Mouse (Mus musculus): ENCODE measurements around the gene Plekha6. TPM values are rescaled to one million over a fixed set of nuclear protein-coding genes. Genes with fewer than 3 reads are reported as not detected.

The Plekha6 gene
- polyA plus RNA-seq, 1 experiment from 2014 or later = 3.2 TPM

DNA sequence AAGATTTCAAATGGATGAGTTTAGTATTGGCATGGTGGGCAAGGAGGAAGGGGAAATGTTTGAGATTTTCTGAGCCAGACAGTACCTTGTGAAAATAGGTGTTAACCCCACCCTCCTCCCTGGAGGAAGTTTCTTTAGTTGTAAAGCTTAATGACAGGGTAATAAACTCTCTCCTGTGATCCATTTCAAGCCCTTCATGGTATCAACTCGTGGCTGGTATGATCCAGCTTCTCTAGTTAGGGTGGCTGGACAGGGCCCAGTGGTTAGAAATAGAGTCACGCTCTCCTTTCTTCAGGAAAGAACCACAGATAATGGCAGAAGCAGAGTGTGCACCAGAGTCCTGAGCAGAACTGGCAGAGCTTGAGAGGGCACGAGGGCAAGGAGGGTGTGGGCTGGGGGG is 57.4 kb downstream of the Plekha6 start:
- Histone ChIP-seq H3K4me1 (ENCODE audit: insufficient read depth, low read depth, low read length) (0 out of 2 replicates have a peak, but pooled peaks cover 1% of the 10 kb centered on the region), H3K27me3 (replicated peaks; ENCODE audit: insufficient read depth, low read length) (no peaks in the 10 kb centered on the region), H3K9ac (replicated peaks; ENCODE audit: low read depth) (no peak overlapping the region), H3K9me3 (ENCODE audit: low read length) (no peaks in the 10 kb centered on the region), H3K27ac (ENCODE audit: low read length) (no peak overlapping the region), H3K4me3 (ENCODE audit: low read depth, low read length) (no peak overlapping the region), H3K4me2 (replicated peaks; ENCODE audit: low read depth, low read length) (no peak overlapping the region), H3K36me3 (ENCODE audit: insufficient read depth, low read length) (no peaks in the 10 kb centered on the region)
- ATAC-seq = no peak
- DNase-seq (ENCODE audit: low spot score) = no peak
- 82% methylated on average over 3 of the region's 3 CpGs for WGBS
- TF ChIP-seq CTCF (IDR thresholded peaks at IDR 0.05) (no peak), EP300 (IDR thresholded peaks at IDR 0.05) (no peak)

GRCm38 (mm10) chr1:133222445-133222995 is 58.5 kb downstream of the Plekha6 start:
- peak; percentile 40 for DNase-seq (ENCODE audit: low spot score)
- 35% methylated on average over 6 of the region's 6 CpGs for WGBS
- H3K4me1 ChIP-seq (ENCODE audit: insufficient read depth, low read depth, low read length) = peaks cover 9% of the 10 kb centered on the region; the same call in 1 of the 2 replicates
- H3K36me3 ChIP-seq (ENCODE audit: insufficient read depth, low read length) = no peaks in the 10 kb centered on the region
- H3K9me3 ChIP-seq (ENCODE audit: low read length) = no peaks in the 10 kb centered on the region
- H3K9ac ChIP-seq (replicated peaks; ENCODE audit: low read depth) = no peak overlapping the region
- H3K27ac ChIP-seq (ENCODE audit: low read length) = no peak overlapping the region
- H3K4me3 ChIP-seq (ENCODE audit: low read depth, low read length) = no peak overlapping the region
- TF ChIP-seq CTCF (IDR thresholded peaks at IDR 0.05) (no peak), EP300 (IDR thresholded peaks at IDR 0.05) (no peak)
- H3K4me2 ChIP-seq (replicated peaks; ENCODE audit: low read depth, low read length) = no peak overlapping the region
- peak; percentile 34 for ATAC-seq
- no peaks in the 10 kb centered on the region for H3K27me3 ChIP-seq (replicated peaks; ENCODE audit: insufficient read depth, low read length)

GRCm38 (mm10) chr1:133224674-133225073 is 60.7 kb downstream of the Plekha6 start:
- DNase-seq (ENCODE audit: low spot score) = no peak
- no peak for TF ChIP-seq CTCF (IDR thresholded peaks at IDR 0.05)
- no peak for TF ChIP-seq EP300 (IDR thresholded peaks at IDR 0.05)
- no peaks in the 10 kb centered on the region for H3K27me3 ChIP-seq (replicated peaks; ENCODE audit: insufficient read depth, low read length)
- H3K9me3 ChIP-seq (ENCODE audit: low read length) = no peaks in the 10 kb centered on the region
- H3K4me3 ChIP-seq (ENCODE audit: low read depth, low read length) = no peak overlapping the region
- H3K36me3 ChIP-seq (ENCODE audit: insufficient read depth, low read length) = no peaks in the 10 kb centered on the region
- H3K9ac ChIP-seq (replicated peaks; ENCODE audit: low read depth) = no peak overlapping the region
- no peak overlapping the region for H3K27ac ChIP-seq (ENCODE audit: low read length)
- no peak overlapping the region for H3K4me2 ChIP-seq (replicated peaks; ENCODE audit: low read depth, low read length)
- peaks cover 9% of the 10 kb centered on the region; the same call in 1 of the 2 replicates for H3K4me1 ChIP-seq (ENCODE audit: insufficient read depth, low read depth, low read length)
- ATAC-seq = no peak

- H3K9me3 ChIP-seq (ENCODE audit: low read length) = no peaks in the 10 kb centered on the region
Measured at GRCm38 (mm10) chr1:133225137-133225536, 61.1 kb downstream of the Plekha6 start.

DNA sequence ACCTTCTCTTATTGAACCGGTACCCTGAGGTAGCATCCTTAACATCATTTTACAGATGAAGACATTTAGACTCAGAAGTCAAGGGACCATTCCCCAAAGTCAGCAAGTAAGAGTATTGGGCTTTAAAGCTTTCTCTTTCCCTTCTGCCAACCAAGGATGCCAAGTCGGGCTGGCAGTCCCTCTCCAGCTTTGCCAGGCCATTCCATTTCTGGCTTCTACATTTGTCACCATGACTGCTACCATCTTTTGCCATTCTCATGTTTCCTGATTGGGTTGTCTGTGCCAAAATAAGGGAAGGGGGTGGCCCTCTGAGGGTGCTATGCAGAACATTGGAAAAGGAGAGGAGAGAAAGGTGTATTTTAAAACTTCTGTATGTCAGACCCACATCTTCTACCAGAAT is 61.6 kb downstream of the Plekha6 start:
- DNase-seq (ENCODE audit: low spot score) = no peak
- no peak for ATAC-seq
- Histone ChIP-seq H3K9me3 (ENCODE audit: low read length) (no peaks in the 10 kb centered on the region), H3K9ac (replicated peaks; ENCODE audit: low read depth) (no peak overlapping the region), H3K4me1 (ENCODE audit: insufficient read depth, low read depth, low read length) (peaks cover 9% of the 10 kb centered on the region; the same call in 1 of the 2 replicates), H3K27ac (ENCODE audit: low read length) (no peak overlapping the region), H3K27me3 (replicated peaks; ENCODE audit: insufficient read depth, low read length) (no peaks in the 10 kb centered on the region), H3K4me3 (ENCODE audit: low read depth, low read length) (no peak overlapping the region), H3K36me3 (ENCODE audit: insufficient read depth, low read length) (no peaks in the 10 kb centered on the region), H3K4me2 (replicated peaks; ENCODE audit: low read depth, low read length) (no peak overlapping the region)
- TF ChIP-seq CTCF (IDR thresholded peaks at IDR 0.05) (no peak), EP300 (IDR thresholded peaks at IDR 0.05) (no peak)
- 89% methylated on average over 2 of the region's 2 CpGs for WGBS

More at GRCm38 (mm10) chr1:133225137-133225536, 61.1 kb downstream of the Plekha6 start:
- Histone ChIP-seq H3K27me3 (replicated peaks; ENCODE audit: insufficient read depth, low read length) (no peaks in the 10 kb centered on the region), H3K4me2 (replicated peaks; ENCODE audit: low read depth, low read length) (no peak overlapping the region), H3K4me3 (ENCODE audit: low read depth, low read length) (no peak overlapping the region), H3K4me1 (ENCODE audit: insufficient read depth, low read depth, low read length) (peaks cover 9% of the 10 kb centered on the region; the same call in 1 of the 2 replicates), H3K9ac (replicated peaks; ENCODE audit: low read depth) (no peak overlapping the region), H3K36me3 (ENCODE audit: insufficient read depth, low read length) (no peaks in the 10 kb centered on the region), H3K27ac (ENCODE audit: low read length) (no peak overlapping the region)
- DNase-seq (ENCODE audit: low spot score) (no peak), ATAC-seq (no peak)
- TF ChIP-seq EP300 (IDR thresholded peaks at IDR 0.05) (no peak), CTCF (IDR thresholded peaks at IDR 0.05) (no peak)
- WGBS = 44% methylated on average over 3 of the region's 3 CpGs

GRCm38 (mm10) chr1:133225963-133226660 is 62.1 kb downstream of the Plekha6 start:
- ATAC-seq = no peak
- TF ChIP-seq CTCF (IDR thresholded peaks at IDR 0.05) = peak; percentile 63
- no peak for TF ChIP-seq EP300 (IDR thresholded peaks at IDR 0.05)
- no peak for DNase-seq (ENCODE audit: low spot score)
- no peaks in the 10 kb centered on the region for H3K36me3 ChIP-seq (ENCODE audit: insufficient read depth, low read length)
- no peak overlapping the region for H3K27ac ChIP-seq (ENCODE audit: low read length)
- H3K9ac ChIP-seq (replicated peaks; ENCODE audit: low read depth) = no peak overlapping the region
- H3K4me2 ChIP-seq (replicated peaks; ENCODE audit: low read depth, low read length) = no peak overlapping the region
- H3K9me3 ChIP-seq (ENCODE audit: low read length) = no peaks in the 10 kb centered on the region
- no peaks in the 10 kb centered on the region for H3K27me3 ChIP-seq (replicated peaks; ENCODE audit: insufficient read depth, low read length)
- WGBS = 33% methylated on average over 9 of the region's 9 CpGs
- H3K4me3 ChIP-seq (ENCODE audit: low read depth, low read length) = no peak overlapping the region
- H3K4me1 ChIP-seq (ENCODE audit: insufficient read depth, low read depth, low read length) = peaks cover 9% of the 10 kb centered on the region; the same call in 1 of the 2 replicates

Data from lung, postnatal 0 days (tissue).